Mouse (Mus musculus) forelimb bud, embryonic 11.5 days (tissue): ENCODE measurements around the gene H2-K1.
A peak's percentile ranks its signal among the peaks of the same experiment; 100 is the strongest.
"Not testable (repeated sequence)": the region's sequence is repeated elsewhere in the genome, so short reads cannot be mapped to it uniquely, and the experiment has no call there.

Experiments
- DNase-seq: peaks from one replicate; pipeline ENCODE4 v3.0.0-alpha.2; 2012; ENCODE audit warnings: low read depth, low spot score

The H2-K1 gene

DNA sequence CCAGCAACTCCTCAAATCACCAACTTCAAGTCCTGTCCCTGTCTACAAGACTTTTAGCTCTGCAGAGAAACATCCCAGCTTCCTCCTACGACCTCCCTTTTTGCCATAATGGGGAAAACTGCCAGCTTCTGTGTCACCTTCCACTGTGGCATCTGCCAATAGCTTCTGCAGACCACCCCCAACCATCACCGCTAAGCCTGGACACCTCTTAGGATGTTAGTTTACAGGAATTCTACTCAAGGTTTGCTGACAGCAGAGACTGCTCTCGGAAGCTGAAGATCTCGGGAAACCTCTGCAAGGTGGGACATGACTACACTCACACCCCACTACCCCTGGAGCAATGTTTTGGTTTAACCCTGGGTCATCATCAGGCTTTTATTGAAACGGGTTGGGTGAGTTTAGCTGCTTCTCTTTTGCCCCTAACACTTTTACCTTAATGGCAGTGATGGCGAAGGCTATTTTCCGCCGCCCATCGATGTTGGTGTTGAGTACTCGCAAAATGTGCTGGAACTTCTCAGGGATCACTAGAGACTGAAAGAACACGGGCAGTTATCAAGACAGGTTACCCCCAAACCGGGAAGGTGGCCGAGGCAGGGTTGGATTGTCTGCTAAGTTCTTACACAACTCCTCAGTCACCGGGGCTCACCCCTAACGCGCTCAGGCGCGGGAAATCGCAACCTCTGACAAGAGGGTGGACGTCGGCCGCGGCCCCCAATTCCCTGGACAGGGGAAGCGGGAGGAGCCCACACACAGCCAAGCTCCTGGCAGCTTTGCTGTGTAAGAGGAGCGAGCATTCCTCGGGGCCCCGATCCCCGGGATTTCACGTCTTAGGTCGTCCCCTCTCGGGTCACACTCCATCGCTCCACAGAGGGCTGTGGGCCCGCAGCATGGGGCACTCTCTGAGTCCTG lies 45.2 kb downstream of the H2-K1 start:
- no peak for DNase-seq

GRCm38 (mm10) chr17:33953961-33954565 lies 46.1 kb downstream of the H2-K1 start:
- no peak for DNase-seq

DNA sequence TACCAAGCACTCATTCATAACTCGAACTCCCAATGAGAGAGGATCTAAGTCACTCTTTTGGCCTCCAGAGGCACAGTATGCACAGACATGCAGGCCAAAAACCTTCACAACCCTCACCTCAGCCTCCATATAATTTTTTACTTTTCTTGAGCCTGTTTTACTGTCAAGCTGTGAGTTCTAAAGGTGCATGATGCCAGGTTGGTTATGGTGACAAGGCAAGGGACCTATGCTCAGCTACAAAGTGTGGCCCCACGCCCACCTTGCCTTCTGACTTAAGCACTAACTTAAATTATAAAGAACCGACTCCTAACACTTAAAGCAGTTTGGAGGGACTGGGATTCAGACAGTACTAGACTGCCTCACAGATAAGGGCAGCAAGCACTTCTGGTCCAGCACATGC lies 46.8 kb downstream of the H2-K1 start:
- no peak for DNase-seq

DNA sequence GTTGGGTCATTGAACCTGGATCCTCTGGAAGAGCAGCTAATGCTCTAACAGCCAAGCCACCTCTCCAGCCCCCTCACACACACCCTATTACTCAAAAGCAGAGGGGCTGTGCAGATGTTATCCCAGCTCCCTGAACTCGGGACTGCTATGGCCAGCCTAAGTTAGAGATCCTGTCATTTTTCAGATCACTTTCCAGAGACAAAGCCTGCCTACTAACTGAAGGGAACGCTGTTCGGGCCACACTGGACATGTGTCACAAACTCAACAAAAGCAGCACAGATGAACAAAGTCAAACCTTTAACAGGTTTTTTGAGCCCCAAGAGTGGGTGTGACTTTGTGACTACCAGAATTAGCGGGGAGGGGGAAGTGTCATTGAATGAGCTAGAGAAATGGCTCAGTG lies 47.3 kb downstream of the H2-K1 start:
- DNase-seq: no peak

GRCm38 (mm10) chr17:33952015-33952414 lies 48.1 kb downstream of the H2-K1 start:
- DNase-seq: not testable (repeated sequence)

DNA sequence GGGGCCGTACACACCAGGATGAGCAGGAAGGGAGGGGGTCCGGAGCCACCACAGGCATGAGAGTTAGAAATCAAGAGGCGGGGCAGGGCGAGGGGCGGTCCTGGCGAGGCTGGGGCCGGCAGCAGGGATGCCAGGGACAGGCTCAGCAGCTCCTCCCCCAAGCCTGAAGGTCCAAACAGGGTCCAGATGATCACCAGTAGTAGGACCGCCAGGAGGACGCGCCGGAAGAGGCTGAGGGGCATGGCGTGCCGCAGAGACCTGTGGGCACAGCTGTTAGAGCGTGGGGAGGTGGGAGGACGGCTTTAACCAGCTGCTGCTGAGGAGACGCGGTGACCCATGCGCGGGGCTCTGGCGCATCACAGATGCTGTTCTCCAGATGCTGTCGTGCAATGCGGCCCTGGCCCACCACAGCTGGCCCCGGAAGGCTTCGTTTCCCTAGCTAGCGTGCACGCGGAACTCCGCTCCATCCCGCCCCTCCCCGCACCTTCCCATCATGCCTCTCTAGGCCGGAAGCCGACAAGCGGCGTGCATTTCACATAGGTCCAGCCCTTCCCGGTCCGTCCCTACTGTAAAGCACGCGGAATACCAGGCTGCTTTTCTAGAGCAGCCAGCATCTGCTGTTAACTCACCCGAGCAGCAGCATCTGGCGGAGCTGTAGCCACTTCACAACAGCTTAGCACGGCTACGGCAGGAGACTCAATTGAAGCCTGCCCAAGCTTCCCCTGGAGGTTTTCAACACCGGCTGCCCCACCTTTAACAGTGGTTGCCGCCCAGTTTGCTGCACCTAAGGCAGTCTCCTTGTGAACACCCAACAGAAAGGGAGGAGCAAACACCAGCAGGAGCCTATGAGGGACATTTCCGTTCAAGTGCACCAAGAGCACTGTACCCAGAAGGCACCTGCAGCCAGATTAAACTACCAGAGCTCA lies 48.9 kb downstream of the H2-K1 start, which contains the start of gene B3galt4:
TSS of gene B3galt4 (minus strand) at position 468 of the 926 bp plus-strand sequence.
- peak; percentile 92 for DNase-seq

DNA sequence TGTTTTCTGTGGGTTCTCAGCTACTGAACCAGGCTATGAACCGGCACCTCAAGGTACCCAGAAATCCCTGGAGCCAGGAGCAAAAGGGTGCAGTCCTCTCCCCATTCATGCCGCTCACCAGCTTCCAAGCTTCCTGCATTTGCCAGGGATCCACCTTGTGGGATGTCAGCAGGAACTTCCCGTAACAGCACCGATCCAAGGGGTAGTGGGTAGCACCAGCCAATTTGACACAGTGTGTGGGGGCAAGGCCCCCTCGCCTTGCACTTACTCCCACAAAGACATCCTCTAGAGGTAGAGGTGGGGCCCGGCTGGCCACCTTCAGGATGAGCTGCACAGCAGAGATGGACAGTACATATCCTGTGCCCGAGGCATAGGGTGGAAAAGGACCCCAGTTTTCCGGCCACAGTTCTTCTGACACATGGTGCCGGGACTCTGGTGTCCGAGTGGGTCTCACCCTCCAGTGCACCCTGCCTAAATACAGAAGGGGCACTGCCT lies 50.0 kb downstream of the H2-K1 start:
- DNase-seq: no peak

DNA sequence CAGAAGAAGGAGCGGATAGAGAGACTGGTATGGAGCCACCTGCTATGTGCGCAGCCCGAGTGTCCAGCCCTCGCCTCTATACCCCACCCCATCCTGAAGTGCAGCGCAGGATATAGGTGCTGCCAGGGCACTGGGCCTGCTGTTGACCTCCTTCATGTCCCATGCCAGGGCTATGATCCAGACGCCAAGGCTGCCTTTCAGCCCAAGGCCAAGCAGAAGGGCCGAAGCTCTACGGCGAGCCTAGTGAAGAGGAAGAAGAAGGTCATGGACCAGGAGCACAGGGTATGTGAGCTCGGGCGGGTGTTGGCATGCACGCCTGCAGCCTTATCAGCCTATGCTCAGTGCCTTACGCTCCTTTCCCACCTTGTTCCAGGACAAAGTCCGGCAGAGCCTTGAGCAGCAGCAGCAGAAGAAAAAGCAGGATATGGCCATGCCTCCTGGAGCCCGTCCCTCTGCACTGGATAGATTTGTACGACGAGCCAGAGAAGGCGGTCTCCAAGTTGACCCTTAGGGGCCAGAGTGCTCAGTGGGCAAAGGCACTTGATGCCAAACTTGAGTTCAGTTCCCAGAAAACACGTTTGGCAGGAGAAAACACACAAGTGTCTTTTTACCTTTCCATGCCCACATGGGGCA lies 51.1 kb downstream of the H2-K1 start:
- DNase-seq: no peak

- DNase-seq: no peak
Measured at GRCm38 (mm10) chr17:33948090-33948904, 51.9 kb downstream of the H2-K1 start.

GRCm38 (mm10) chr17:33947430-33948089 lies 52.6 kb downstream of the H2-K1 start:
- no peak for DNase-seq
